Mouse (Mus musculus): Measurements from ENCODE around the gene Tln2. TPM values are rescaled to one million over a fixed set of nuclear protein-coding genes. Genes with fewer than 3 reads are reported as not detected.

Tln2 gene
- 42.0 and 46.3 TPM in 2 replicates for polyA plus RNA-seq (2014; fragmentation: Nextera tagmentation; extraction: Ambion mirVana)

DNA sequence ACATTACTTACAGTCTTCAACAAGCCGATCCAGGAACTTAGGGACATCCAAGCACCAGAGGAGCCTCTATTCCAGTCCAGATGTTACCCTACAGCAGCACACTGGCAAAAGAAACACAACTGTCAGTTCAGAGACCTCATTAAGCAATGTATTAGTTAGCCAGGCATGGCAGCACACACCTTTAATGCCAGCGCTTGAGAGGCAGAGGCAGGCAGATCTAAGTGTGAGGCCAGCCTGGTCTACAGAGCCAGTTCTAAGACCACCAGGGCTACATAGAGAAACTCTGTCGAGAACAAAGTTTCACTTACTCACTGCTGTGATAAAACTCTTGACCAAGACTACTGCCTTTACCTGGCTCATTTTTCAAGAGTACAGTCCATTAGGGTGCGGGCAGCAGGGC is at the start of gene Tln2:
Gene Tln2 (minus strand): TSS at position 101 of the 400 bp plus-strand sequence.
- H3K9ac ChIP-seq (ENCODE audit: low read depth, low read length), result no peak within 1 kb of the TSS
- H3K4me2 ChIP-seq (ENCODE audit: low read depth, low read length), result no peak within 1 kb of the TSS
- H3K36me3 ChIP-seq (ENCODE audit: control insufficient read depth, insufficient read depth, low read length), result peaks cover 16% of the 10 kb centered on the region; the same call in 1 of the 2 replicates
- 0 out of 2 replicates have a peak, but pooled peaks cover 7% of the 10 kb centered on the region for H3K9me3 ChIP-seq (ENCODE audit: control insufficient read depth, low read length)
- H3K4me1 ChIP-seq (ENCODE audit: control insufficient read depth, insufficient read depth, low read length), result no peaks in the 10 kb centered on the region
- H3K27ac ChIP-seq (replicated peaks; ENCODE audit: low read depth, low read length), result no peak within 1 kb of the TSS
- no peak within 1 kb of the TSS for H3K4me3 ChIP-seq (ENCODE audit: low read depth, low read length)
- DNase-seq (ENCODE audit: low spot score) (no peak), ATAC-seq (ENCODE audit: low read depth) (no peak)
- 90% methylated on average over 4 of the region's 4 CpGs for WGBS
- no peaks in the 10 kb centered on the region for H3K27me3 ChIP-seq (replicated peaks; ENCODE audit: control insufficient read depth, insufficient read depth, low read length)

DNA sequence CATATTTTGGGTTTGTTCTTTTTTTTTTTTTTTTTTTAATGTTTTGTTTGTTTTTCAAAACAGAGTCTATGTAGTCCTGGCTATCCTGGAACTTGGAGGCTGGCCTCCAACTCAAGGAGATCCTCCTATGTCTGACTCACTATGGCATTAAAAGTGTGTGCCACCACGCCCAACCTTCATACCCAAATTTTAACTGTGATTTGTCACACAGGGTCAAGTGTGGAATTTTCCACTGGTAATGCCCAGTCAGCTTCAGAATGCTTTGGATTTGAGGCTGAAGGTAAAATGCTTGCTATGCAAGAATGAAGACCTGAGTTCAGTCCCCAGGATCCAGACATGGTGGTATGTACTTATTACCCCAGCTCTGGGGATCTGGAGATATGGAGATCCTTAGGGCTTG is 49.7 kb upstream of the Tln2 start:
- Histone ChIP-seq H3K36me3 (ENCODE audit: control insufficient read depth, insufficient read depth, low read length) (no peaks in the 10 kb centered on the region), H3K4me2 (ENCODE audit: low read depth, low read length) (no peak overlapping the region), H3K4me1 (ENCODE audit: control insufficient read depth, insufficient read depth, low read length) (peaks cover 5% of the 10 kb centered on the region; the same call in 1 of the 2 replicates), H3K9me3 (ENCODE audit: control insufficient read depth, low read length) (no peaks in the 10 kb centered on the region), H3K27me3 (replicated peaks; ENCODE audit: control insufficient read depth, insufficient read depth, low read length) (no peaks in the 10 kb centered on the region), H3K27ac (replicated peaks; ENCODE audit: low read depth, low read length) (no peak overlapping the region), H3K4me3 (ENCODE audit: low read depth, low read length) (no peak overlapping the region), H3K9ac (ENCODE audit: low read depth, low read length) (no peak overlapping the region)
- ATAC-seq (ENCODE audit: low read depth) (no peak), DNase-seq (ENCODE audit: low spot score) (no peak)
- 94% methylated on average over 1 of the region's 1 CpGs for WGBS

DNA sequence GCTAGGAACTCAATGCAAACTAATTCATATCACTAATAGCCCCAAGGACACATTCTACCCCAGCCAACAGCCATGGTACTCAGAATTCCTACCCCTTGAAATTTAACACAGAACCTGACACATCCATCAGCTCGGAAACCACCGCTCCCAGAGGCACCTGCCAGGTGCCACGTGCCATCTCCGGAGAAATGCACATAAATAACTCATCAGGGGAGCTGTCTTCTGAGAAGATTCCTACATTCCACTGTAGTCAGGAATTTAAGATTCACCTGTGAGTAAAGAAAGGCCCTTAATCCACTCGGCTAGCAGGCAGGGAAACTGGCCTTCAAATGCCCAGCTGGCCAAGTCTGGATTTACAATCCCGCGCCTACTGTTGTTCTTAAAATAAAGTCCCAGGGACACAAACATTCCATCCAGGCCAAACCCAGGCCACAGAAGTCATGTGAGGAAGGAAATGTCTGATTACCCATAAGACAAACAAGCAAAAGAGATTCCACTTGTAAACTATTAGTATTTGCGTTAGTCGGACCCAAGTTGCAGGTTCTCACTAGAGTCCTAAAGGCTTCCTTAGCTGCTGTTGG is 48.4 kb upstream of the Tln2 start:
- H3K9me3 ChIP-seq (ENCODE audit: control insufficient read depth, low read length), result no peaks in the 10 kb centered on the region
- H3K4me3 ChIP-seq (ENCODE audit: low read depth, low read length), result no peak overlapping the region
- no peak overlapping the region for H3K27ac ChIP-seq (replicated peaks; ENCODE audit: low read depth, low read length)
- no peaks in the 10 kb centered on the region for H3K27me3 ChIP-seq (replicated peaks; ENCODE audit: control insufficient read depth, insufficient read depth, low read length)
- H3K4me2 ChIP-seq (ENCODE audit: low read depth, low read length), result no peak overlapping the region
- DNase-seq (ENCODE audit: low spot score) (peak; percentile 10), ATAC-seq (ENCODE audit: low read depth) (no peak)
- 67% methylated on average over 9 of the region's 9 CpGs for WGBS
- H3K36me3 ChIP-seq (ENCODE audit: control insufficient read depth, insufficient read depth, low read length), result no peaks in the 10 kb centered on the region
- H3K4me1 ChIP-seq (ENCODE audit: control insufficient read depth, insufficient read depth, low read length), result peaks cover 5% of the 10 kb centered on the region; the same call in 1 of the 2 replicates
- H3K9ac ChIP-seq (ENCODE audit: low read depth, low read length), result no peak overlapping the region

DNA sequence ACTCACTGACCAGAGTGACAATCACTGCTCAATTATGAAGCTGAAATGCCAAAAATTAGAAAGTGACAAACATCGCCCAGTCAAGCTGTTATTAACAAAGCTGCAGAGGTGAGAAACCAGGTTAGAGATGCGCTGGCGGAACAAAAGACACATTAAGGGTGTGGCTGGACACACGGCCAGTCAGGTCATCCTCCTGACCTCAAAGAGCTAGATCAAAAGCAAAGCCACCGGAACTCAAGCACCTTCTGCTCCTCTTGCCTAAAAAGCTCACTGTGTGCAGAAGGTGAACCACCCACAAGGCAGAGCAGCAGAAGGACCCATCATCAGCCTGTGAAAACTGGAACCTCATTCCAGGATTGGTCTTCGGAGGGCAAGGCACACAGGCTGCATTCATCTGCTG is 47.8 kb upstream of the Tln2 start:
- no peaks in the 10 kb centered on the region for H3K36me3 ChIP-seq (ENCODE audit: control insufficient read depth, insufficient read depth, low read length)
- ATAC-seq (ENCODE audit: low read depth) (no peak), DNase-seq (ENCODE audit: low spot score) (no peak)
- WGBS, result 70% methylated on average over 6 of the region's 6 CpGs
- no peaks in the 10 kb centered on the region for H3K9me3 ChIP-seq (ENCODE audit: control insufficient read depth, low read length)
- H3K4me3 ChIP-seq (ENCODE audit: low read depth, low read length), result no peak overlapping the region
- H3K4me2 ChIP-seq (ENCODE audit: low read depth, low read length), result no peak overlapping the region
- no peaks in the 10 kb centered on the region for H3K27me3 ChIP-seq (replicated peaks; ENCODE audit: control insufficient read depth, insufficient read depth, low read length)
- no peak overlapping the region for H3K27ac ChIP-seq (replicated peaks; ENCODE audit: low read depth, low read length)
- H3K9ac ChIP-seq (ENCODE audit: low read depth, low read length), result no peak overlapping the region
- peaks cover 5% of the 10 kb centered on the region; the same call in 1 of the 2 replicates for H3K4me1 ChIP-seq (ENCODE audit: control insufficient read depth, insufficient read depth, low read length)

DNA sequence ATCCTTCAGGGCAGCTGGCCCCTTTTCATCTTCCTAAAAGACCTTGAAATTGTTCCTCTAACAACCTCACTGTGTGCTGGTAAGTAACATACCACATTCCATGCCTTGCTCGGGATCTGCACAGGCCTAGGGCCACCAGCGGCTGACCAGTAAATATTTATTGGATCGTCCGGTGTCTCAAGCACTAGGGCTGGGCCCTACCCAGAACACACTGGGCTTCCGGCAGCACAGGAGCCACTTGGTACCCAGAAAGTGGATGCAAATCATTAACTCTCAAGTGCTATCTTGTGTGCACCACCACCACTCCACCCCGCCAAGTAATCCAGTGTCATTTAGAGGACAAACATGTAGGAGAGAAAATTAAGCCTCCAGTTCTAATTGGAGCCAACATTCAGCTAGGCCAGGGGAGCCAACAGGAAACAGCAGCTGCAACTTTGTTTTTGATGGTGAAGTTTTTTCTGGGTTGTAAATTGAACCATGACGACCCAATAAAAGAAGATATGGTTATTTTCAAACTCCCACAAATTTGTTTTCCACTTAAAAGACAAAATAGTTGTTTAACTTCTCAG is 46.4 kb upstream of the Tln2 start:
- ATAC-seq (ENCODE audit: low read depth), result no peak
- DNase-seq (ENCODE audit: low spot score), result peak; percentile 41
- WGBS, result 51% methylated on average over 7 of the region's 7 CpGs
- H3K4me2 ChIP-seq (ENCODE audit: low read depth, low read length), result no peak overlapping the region
- no peak overlapping the region; the same call in 1 of the 2 replicates for H3K27ac ChIP-seq (replicated peaks; ENCODE audit: low read depth, low read length)
- no peak overlapping the region for H3K4me3 ChIP-seq (ENCODE audit: low read depth, low read length)
- H3K4me1 ChIP-seq (ENCODE audit: control insufficient read depth, insufficient read depth, low read length), result peaks cover 5% of the 10 kb centered on the region; the same call in 1 of the 2 replicates
- H3K9me3 ChIP-seq (ENCODE audit: control insufficient read depth, low read length), result no peaks in the 10 kb centered on the region
- H3K36me3 ChIP-seq (ENCODE audit: control insufficient read depth, insufficient read depth, low read length), result no peaks in the 10 kb centered on the region
- H3K9ac ChIP-seq (ENCODE audit: low read depth, low read length), result no peak overlapping the region
- no peaks in the 10 kb centered on the region for H3K27me3 ChIP-seq (replicated peaks; ENCODE audit: control insufficient read depth, insufficient read depth, low read length)

DNA sequence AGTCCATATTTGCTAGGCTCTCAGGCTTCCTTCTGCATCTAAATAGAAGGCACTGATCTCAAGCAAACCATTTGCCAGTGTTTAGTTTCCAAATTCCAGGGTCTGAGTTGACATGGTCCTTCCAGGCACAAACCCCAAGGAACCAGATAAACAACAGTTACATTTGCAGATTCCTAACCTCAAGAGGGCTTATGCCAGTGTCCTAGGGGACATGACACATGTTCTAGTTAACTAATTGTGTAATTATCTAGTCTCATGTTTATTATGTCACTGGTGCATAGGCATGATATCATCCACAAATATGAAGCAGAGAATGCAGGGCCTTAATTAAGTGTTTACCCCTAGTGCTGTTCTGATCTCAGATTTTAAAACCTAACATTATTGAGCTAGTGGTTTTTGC is 45.4 kb upstream of the Tln2 start:
- Histone ChIP-seq H3K4me2 (ENCODE audit: low read depth, low read length) (no peak overlapping the region), H3K4me3 (ENCODE audit: low read depth, low read length) (no peak overlapping the region), H3K36me3 (ENCODE audit: control insufficient read depth, insufficient read depth, low read length) (no peaks in the 10 kb centered on the region), H3K9me3 (ENCODE audit: control insufficient read depth, low read length) (no peaks in the 10 kb centered on the region), H3K27me3 (replicated peaks; ENCODE audit: control insufficient read depth, insufficient read depth, low read length) (no peaks in the 10 kb centered on the region), H3K4me1 (ENCODE audit: control insufficient read depth, insufficient read depth, low read length) (peaks cover 5% of the 10 kb centered on the region; the same call in 1 of the 2 replicates), H3K27ac (replicated peaks; ENCODE audit: low read depth, low read length) (no peak overlapping the region), H3K9ac (ENCODE audit: low read depth, low read length) (no peak overlapping the region)
- no peak for ATAC-seq (ENCODE audit: low read depth)
- no peak for DNase-seq (ENCODE audit: low spot score)

GRCm38 (mm10) chr9:67602347-67602746 is 42.8 kb upstream of the Tln2 start:
- Histone ChIP-seq H3K9me3 (ENCODE audit: control insufficient read depth, low read length) (no peaks in the 10 kb centered on the region), H3K4me1 (ENCODE audit: control insufficient read depth, insufficient read depth, low read length) (peaks cover 5% of the 10 kb centered on the region; the same call in 1 of the 2 replicates), H3K4me3 (ENCODE audit: low read depth, low read length) (no peak overlapping the region), H3K9ac (ENCODE audit: low read depth, low read length) (no peak overlapping the region), H3K27ac (replicated peaks; ENCODE audit: low read depth, low read length) (no peak overlapping the region), H3K4me2 (ENCODE audit: low read depth, low read length) (no peak overlapping the region), H3K36me3 (ENCODE audit: control insufficient read depth, insufficient read depth, low read length) (no peaks in the 10 kb centered on the region), H3K27me3 (replicated peaks; ENCODE audit: control insufficient read depth, insufficient read depth, low read length) (no peaks in the 10 kb centered on the region)
- 79% methylated on average over 5 of the region's 5 CpGs for WGBS
- DNase-seq (ENCODE audit: low spot score) (no peak), ATAC-seq (ENCODE audit: low read depth) (no peak)

DNA sequence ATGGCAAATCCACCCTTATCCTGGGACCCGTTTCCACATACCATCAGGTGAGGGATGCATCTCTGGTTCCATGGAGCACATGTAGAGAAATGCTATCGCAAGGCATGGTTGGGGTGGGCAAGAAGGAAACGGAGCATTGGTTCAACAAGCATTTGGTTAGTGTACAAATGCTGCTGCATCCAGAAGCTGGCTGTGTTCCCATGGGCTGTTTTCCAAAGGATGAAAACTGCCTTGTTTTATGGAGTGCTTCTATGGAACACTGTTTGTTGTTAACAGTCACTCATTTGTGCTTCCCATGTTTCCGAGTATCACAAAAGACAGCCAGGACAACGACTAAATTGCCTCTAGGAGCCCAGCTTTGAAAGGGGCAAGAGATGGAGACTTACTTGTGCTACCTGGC is 35.7 kb upstream of the Tln2 start:
- ATAC-seq (ENCODE audit: low read depth), result no peak
- Histone ChIP-seq H3K9me3 (ENCODE audit: control insufficient read depth, low read length) (peaks cover 10% of the 10 kb centered on the region; the same call in 1 of the 2 replicates), H3K9ac (ENCODE audit: low read depth, low read length) (no peak overlapping the region), H3K4me2 (ENCODE audit: low read depth, low read length) (no peak overlapping the region), H3K27ac (replicated peaks; ENCODE audit: low read depth, low read length) (no peak overlapping the region), H3K27me3 (replicated peaks; ENCODE audit: control insufficient read depth, insufficient read depth, low read length) (no peaks in the 10 kb centered on the region), H3K4me3 (ENCODE audit: low read depth, low read length) (no peak overlapping the region), H3K4me1 (ENCODE audit: control insufficient read depth, insufficient read depth, low read length) (no peaks in the 10 kb centered on the region), H3K36me3 (ENCODE audit: control insufficient read depth, insufficient read depth, low read length) (no peaks in the 10 kb centered on the region)
- DNase-seq (ENCODE audit: low spot score), result no peak
- 91% methylated on average over 5 of the region's 5 CpGs for WGBS
